Mouse (Mus musculus) bone marrow, adult 2 months (tissue): ENCODE measurements around the gene Sipa1l2.

Source experiments
- CTCF ChIP-seq: fragments of 200-500 bp; IDR thresholded peaks from 2 replicates; pipeline ENCODE4 v1.5.1; 2011; ENCODE audit warnings: low read length, control low read depth; ENCODE audit not compliant: control insufficient read depth, insufficient read depth
- POLR2A ChIP-seq: fragments of 200-500 bp; IDR thresholded peaks from 2 replicates; pipeline ENCODE4 v1.6.1; 2011; ENCODE audit warnings: low read depth, mild to moderate bottlenecking, control low read depth, low read length, borderline replicate concordance; ENCODE audit not compliant: control insufficient read depth

GRCm38 (mm10) chr8:125530187-125531087 lies 39.2 kb downstream of the Sipa1l2 start:
- TF ChIP-seq CTCF: no peak
- TF ChIP-seq POLR2A: no peak
